Mouse (Mus musculus): ENCODE measurements at regions not wholly inside any gene's neighbourhood (a gene's known extent, or its start where the extent isn't known, plus 50 kb on each side); places are given as distances from the start of the nearest gene placed in this dataset.

DNA sequence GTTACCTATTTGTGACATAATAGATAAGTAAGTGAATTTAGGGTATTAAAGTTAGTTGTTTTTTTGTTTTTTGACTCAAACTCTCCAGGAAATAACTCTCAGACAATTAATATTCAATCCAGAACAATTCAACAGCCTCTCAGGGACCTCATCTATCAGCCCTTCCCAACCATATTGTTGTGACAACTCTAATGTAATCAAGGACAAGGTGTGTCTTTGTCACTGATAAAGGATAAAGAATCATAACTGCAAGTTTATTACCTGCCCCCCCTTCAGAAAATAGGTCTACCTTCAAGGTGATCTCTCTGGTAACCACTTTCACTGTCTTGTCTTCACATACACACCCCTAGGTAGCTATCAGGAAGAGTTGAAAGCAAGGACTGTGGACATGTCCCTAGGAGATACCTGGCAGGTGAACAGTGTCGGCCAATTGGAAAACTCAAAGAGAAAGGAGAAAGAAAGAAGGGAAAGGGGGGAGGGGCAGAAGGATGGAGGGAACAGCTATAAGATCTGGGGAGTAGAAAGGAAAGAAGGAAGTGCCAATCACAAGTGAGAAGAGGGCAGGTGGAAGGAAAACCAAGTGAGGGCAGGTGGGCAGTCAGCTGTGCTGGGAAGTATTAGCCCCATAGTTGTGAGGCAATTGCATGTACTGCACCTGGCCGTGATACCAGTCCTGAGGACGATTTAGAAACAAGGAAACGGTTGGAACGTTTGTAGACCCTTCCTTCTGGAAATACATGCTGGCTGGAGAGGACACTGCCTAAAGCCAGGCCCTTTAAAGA, 51.3 kb upstream of the Gm47985 start:
- H3K79me2 ChIP-seq (ENCODE audit: control insufficient read depth, insufficient read depth), result no peaks in the 10 kb centered on the region
- no peak overlapping the region for H3K4me2 ChIP-seq (ENCODE audit: low read depth)
- no peak overlapping the region for H3K4me3 ChIP-seq
- TF ChIP-seq MYOD1 (IDR thresholded peaks at IDR 0.05; ENCODE audit: control insufficient read depth in 1 of 3, insufficient read length in 2 of 3, low read depth in 2 of 3) (peak in 2 of 3 experiments; percentile 40 to 43), POLR2A (IDR thresholded peaks at IDR 0.05; ENCODE audit: insufficient read length, low read depth) (no peak), MYOG (IDR thresholded peaks at IDR 0.05; ENCODE audit: control insufficient read depth in 1 of 3, insufficient read depth in 1 of 3, insufficient read length in 2 of 3, low read depth in 2 of 3) (peak in 1 of 3 experiments; percentile 54), POLR2AphosphoS2 (IDR thresholded peaks at IDR 0.05; ENCODE audit: insufficient read length, low read depth) (no peak)
- H3K36me3 ChIP-seq (ENCODE audit: control insufficient read depth, insufficient read depth), result no peaks in the 10 kb centered on the region
- H3ac ChIP-seq (ENCODE audit: control insufficient read depth, insufficient read length), result no peak overlapping the region
- no peaks in the 10 kb centered on the region for H3K27me3 ChIP-seq (ENCODE audit: control insufficient read depth, insufficient read depth, insufficient read length)

DNA sequence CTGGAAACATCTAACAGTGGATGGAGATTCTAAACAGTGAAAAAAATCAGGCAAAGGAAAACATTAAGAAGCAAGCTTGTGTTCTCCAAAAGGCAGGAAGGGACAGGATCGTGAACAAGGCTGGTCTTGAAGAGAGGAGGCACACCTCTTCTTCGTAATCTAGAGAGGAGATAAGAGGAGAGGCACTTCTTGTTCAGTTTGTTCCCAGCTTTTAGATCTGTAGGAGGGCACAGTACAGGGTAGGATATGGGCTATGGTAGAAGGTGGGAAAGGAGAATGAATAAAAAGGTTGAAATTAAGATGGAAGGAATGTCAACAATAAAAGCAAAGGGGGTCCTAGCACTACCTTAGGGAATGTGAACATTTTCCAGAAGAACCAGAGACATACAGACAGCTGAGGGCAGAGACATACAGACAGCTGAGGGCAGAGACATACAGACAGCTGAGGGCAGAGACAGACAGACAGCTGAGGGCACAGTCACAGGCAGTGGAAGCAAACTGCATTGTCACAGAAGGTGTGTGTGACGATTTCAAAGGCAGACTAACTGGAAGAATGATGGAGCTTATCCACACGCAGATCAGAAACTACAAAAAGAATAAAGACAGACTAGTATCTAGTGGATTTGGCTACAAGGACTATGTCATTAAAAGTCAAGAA, 50.6 kb upstream of the Gm47985 start:
- Histone ChIP-seq H3ac (ENCODE audit: control insufficient read depth, insufficient read length) (no peak overlapping the region), H3K4me2 (ENCODE audit: low read depth) (no peak overlapping the region), H3K79me2 (ENCODE audit: control insufficient read depth, insufficient read depth) (no peaks in the 10 kb centered on the region), H3K4me3 (no peak overlapping the region), H3K36me3 (ENCODE audit: control insufficient read depth, insufficient read depth) (no peaks in the 10 kb centered on the region), H3K27me3 (ENCODE audit: control insufficient read depth, insufficient read depth, insufficient read length) (no peaks in the 10 kb centered on the region)
- TF ChIP-seq REST (IDR thresholded peaks at IDR 0.05; ENCODE audit: insufficient read depth, insufficient read length) (no peak), TCF3 (IDR thresholded peaks at IDR 0.05; ENCODE audit: insufficient read length, low read depth) (peak; percentile 63), MYOG (IDR thresholded peaks at IDR 0.05; ENCODE audit: control insufficient read depth in 1 of 3, insufficient read depth in 1 of 3, insufficient read length in 2 of 3, low read depth in 2 of 3) (peak; percentile 28 to 80 (median 43)), MYOD1 (IDR thresholded peaks at IDR 0.05; ENCODE audit: control insufficient read depth in 1 of 3, insufficient read length in 2 of 3, low read depth in 2 of 3) (peak in 2 of 3 experiments; percentile 54 to 65)

Measured in myocyte (in vitro differentiated cells).